Mouse (Mus musculus): ENCODE measurements around the gene Lrrc2.

Gene Lrrc2

GRCm38 (mm10) chr9:110951397-110951796 lies at the start of gene Lrrc2:
Gene Lrrc2 (plus strand): TSS chr9:110951545.
- no peak for DNase-seq (ENCODE audit: extremely low read depth, low read depth, low spot score)

DNA sequence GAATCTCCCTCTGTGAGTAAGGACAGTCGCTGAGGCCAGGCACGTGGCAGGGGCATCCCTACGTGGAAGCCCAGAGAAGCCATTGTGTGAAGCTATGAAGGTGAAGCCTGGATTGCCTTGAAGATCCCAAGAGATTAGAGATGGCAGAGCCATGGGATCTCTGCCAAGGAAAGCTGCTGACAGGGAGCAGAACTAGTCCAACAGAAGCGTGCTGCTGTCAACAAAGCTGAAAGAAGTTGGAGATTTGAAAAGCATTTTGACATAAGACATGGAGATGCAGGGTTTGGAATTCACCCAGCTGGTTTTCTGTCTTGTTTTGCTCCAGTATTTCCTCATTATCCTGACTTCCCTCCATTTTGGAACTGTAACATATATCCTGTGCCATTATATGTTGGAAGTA lies 49.1 kb upstream of the Lrrc2 start:
- DNase-seq (ENCODE audit: extremely low read depth, low read depth, low spot score), result no peak

GRCm38 (mm10) chr9:110907201-110907837 lies 44.0 kb upstream of the Lrrc2 start:
- no peak for DNase-seq (ENCODE audit: extremely low read depth, low read depth, low spot score)

- DNase-seq (ENCODE audit: extremely low read depth, low read depth, low spot score), result no peak
Observed at GRCm38 (mm10) chr9:110907838-110908630, 43.3 kb upstream of the Lrrc2 start.

DNA sequence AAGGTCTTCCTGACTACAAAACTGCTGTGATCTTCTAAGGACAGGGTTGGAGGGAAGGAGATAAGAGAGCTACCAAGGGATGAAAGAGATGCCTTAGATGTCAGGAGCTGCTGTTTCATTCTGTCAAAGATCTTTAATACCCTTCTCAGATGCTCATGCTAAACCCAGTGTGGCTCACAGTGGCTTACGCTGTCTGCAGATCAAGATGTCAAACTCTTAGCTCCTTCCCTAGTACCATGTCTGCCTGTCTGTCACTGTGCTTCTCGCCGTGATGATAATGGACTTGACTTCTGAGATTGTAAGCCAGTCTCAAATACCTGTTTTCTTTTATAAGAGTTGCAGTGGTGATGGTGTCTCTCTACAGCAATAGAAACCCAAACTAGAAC lies 42.7 kb upstream of the Lrrc2 start:
- DNase-seq (ENCODE audit: extremely low read depth, low read depth, low spot score), result no peak

- DNase-seq (ENCODE audit: extremely low read depth, low read depth, low spot score), result no peak
Observed at GRCm38 (mm10) chr9:110909371-110909967, 41.9 kb upstream of the Lrrc2 start.

- no peak for DNase-seq (ENCODE audit: extremely low read depth, low read depth, low spot score)
Observed at GRCm38 (mm10) chr9:110914631-110915236, 36.6 kb upstream of the Lrrc2 start.

DNA sequence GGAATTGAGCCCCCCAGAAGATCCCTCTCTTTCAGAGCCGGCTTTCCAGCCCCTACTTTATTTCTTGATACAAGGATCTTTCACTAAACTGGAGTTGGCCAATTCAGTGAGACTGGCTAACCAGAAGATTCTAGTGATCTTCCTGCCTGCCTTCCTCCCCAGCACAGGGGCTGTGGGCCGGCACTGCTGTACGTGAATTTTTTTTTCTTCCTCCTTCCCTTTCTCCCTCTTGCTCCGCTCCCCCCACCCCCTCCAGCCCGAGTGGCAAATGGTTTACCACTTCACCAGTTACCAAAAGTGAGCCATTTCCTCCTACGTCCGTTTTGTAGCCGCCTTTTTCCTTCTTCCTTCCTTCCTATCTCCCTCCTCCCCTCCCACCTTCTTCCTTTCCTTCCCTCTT lies 35.9 kb upstream of the Lrrc2 start:
- no peak for DNase-seq (ENCODE audit: extremely low read depth, low read depth, low spot score)

DNA sequence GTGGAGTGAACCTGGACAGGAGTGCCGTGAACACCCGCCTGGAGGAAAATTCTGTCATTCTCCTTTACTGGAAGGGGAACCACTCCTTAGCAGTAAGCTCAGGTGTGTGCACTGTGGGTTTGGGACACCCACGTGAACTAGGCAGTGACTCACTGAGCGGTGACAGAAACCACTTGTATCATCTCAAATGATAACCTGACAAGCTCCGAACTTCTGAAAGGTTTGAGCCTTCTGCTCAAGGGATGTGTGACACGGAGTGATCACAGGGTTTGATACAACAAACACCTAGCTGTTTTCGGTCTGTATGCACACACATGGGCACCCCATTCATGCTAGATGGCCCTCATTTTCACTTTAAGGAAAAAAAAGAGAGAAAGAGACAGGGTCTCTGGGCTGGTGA lies 34.6 kb upstream of the Lrrc2 start, which contains the start of gene Fam240a:
Gene Fam240a, minus strand, starts transcription at position 76 of the 400 bp plus-strand sequence.
- no peak for DNase-seq (ENCODE audit: extremely low read depth, low read depth, low spot score)

- no peak for DNase-seq (ENCODE audit: extremely low read depth, low read depth, low spot score)
Observed at GRCm38 (mm10) chr9:110920665-110921419, 30.5 kb upstream of the Lrrc2 start.

DNA sequence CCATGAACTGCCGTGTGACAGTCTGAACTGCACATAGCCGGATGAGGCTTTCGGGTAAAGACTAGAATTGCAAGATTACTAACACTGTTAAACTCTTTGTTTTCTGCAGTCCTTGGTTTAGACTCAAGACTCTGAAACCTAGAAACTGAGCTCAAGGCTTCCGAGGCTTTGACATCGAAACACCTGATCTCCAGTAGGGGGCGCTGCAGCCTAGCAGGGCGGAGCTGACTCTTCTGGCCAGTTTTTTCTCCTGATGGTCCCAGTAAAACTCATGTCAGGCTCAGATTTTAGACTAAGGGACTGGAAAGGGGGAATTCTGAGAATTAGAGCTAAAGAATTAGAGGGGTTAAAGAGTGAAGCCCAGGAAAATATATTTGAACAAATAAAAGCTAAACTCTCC lies 28.6 kb upstream of the Lrrc2 start:
- DNase-seq (ENCODE audit: extremely low read depth, low read depth, low spot score), result no peak

DNA sequence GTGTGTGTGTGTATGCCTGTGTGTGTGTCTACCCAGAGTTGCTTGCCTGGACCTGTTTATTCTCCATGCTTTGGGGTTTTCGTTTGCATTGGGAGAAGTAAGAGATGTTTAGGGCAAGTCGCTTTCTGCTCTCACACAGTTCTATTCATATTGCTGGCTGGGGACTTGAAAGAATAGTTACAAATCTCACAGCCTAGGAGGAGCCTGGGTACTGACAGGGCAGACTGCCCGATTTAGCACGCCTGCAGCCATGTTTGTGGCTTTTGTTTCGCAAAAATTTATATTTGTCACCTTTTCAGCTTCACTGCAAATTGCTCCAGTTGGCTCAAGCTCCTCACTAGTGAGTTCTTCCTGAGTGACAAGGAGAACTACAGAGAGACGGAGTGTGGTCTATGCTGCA lies 19.8 kb upstream of the Lrrc2 start:
- peak; percentile 23 for DNase-seq (ENCODE audit: extremely low read depth, low read depth, low spot score)

GRCm38 (mm10) chr9:110933850-110934437 lies 17.4 kb upstream of the Lrrc2 start:
- no peak for DNase-seq (ENCODE audit: extremely low read depth, low read depth, low spot score)

GRCm38 (mm10) chr9:110935941-110936340 lies 15.4 kb upstream of the Lrrc2 start:
- no peak for DNase-seq (ENCODE audit: extremely low read depth, low read depth, low spot score)

DNA sequence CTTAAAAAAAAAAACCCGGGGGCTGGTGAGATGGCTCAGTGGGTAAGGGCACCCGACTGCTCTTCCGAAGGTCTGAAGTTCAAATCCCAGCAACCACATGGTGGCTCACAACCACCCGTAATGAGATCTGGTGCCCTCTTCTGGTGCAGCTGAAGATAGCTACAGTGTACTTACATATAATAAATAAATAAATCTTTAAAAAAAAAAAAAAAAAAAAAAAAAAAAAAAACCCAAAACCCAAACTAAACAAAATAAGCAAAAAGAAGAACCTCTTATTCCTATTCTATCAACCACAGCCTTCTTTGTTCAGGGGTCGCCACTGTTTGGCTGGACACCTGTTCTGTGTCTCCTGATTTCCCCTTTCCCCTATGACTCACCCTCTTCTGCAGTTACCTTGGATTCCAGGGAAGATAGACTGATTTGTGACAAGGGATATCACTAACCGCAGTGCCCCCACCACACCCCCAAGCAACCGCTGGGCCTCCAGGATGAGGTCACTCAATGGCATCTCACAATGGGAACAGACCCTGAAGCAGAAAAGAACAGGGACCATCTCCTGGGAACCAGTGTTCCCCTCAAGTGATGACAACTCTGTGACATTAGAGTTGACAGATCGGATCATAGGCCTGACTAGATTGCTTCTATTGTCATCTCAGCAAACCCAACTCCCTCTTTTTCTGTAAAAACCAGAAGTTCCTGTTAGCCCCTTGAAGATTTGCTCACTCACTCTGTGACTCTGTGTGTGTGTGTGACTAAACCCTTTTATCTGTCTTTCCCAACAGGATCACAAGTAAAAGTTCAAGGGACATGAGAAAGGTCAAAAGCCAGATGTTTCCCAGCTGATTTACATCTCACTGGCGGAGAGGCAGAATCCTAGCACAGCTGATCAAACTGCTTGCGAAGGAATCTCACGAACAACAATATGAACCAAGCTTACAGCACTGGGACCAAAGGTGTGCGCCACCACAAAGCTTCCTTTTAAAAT lies 13.5 kb upstream of the Lrrc2 start:
- no peak for DNase-seq (ENCODE audit: extremely low read depth, low read depth, low spot score)

DNA sequence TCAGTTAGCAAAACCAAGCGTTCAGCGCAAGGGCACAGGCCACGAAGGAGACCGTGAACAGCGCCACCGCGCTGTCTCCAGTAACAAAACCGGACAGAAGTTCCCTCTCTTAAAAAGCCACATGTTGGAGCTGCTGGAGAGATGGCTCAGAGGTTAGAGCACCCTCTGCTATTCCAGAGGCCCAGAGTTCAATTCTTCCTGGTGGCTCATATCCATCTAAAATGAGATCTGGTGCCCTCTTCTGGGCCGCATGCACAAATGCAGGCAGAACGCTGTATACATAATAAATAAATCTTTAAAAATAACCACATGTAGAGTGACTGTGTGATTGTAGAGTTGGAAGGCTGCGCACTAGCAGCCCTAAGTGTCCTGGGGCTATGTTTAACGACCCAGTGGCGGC lies 7.1 kb upstream of the Lrrc2 start:
- no peak for DNase-seq (ENCODE audit: extremely low read depth, low read depth, low spot score)

- DNase-seq (ENCODE audit: extremely low read depth, low read depth, low spot score), result no peak
Observed at GRCm38 (mm10) chr9:110945343-110945742, 6.0 kb upstream of the Lrrc2 start.

DNA sequence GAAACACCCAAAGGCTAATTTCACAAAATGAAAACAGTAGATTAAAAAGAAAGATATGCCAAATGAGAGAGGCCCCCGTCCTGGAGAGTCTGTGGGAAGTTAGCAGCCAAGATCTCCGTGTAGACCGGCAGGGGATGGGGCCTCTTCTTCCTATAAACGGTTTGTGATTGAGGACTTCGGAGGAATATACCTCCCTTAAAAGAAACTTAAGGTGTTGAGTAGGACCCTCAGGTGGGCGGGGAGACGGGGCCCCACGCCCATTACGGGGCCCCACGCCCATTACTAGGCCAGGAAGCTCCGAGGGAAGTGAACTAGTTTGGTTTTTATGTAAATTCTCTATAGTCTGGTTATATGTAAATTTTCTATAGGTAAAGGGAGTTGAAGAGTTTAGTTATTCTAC lies 5.4 kb upstream of the Lrrc2 start, which contains the start of gene Tdgf1:
Gene Tdgf1, minus strand, starts transcription at position 233 of the 400 bp plus-strand sequence.
- no peak for DNase-seq (ENCODE audit: extremely low read depth, low read depth, low spot score)

DNA sequence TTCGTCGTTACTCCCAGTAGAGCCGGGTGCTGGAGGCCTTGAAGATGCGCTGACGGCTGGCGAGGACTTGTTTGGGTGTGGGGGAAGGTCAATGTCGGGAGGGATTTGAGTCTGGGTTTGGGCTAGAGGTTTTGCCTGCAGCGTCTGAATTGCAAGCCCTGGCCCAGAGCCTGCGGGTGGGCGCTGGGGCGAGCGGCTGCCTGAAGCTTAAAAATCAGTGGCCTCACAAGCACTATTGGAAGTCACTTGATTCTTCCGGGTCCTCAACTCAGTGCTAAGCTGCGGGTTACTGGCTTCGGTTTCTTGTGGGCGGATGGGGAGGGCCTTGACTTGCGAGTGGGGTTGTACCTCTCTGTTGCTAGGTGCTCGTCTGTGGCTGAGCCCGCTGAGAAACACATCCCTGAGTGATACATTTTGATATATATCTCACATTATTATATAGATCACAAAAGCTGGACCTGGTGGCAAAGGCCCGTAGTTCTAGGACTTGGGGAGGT lies 4.7 kb upstream of the Lrrc2 start:
- DNase-seq (ENCODE audit: extremely low read depth, low read depth, low spot score), result no peak
